Mouse (Mus musculus) cerebellum, adult 18-20 months (tissue): ENCODE results near the gene Fam47c.

Source experiments
- DNase-seq, 2 experiments: peaks; one replicate each; pipeline ENCODE4 v3.0.0; 2021

Fam47c gene

GRCm38 (mm10) chrX:78737463-78737862 lies at the start of gene Fam47c:
Gene Fam47c, plus strand, starts transcription at chrX:78737763.
- DNase-seq: no peak

GRCm38 (mm10) chrX:78769408-78769807 lies 31.8 kb downstream of the Fam47c start:
- no peak for DNase-seq

GRCm38 (mm10) chrX:78777078-78777477 lies 39.5 kb downstream of the Fam47c start:
- DNase-seq: no peak
